Comparison of ENCODE assay signal across 21 mouse cellular contexts in genomic region chr11:101216936-101217335, GRCm38 (mm10). TPM values are rescaled to one million over a fixed set of nuclear protein-coding genes. Genes with fewer than 3 reads are reported as not detected.
"Had no signal": no experiment of that assay in that cellular context is flagged by ENCODE, and none has a peak within 500 bp of the region (broad histone marks: within the 10 kb centered on the region; RNA-seq: fewer than 3 reads in every experiment).

No protein-coding gene starts in this region.

- H3K27ac ChIP-seq: limb, embryonic 12.5 days; limb, embryonic 15.5 days; liver, embryonic 14.5 days; lung, embryonic 15.5 days; midbrain, embryonic 10.5 days; midbrain, embryonic 13.5 days; neural tube, embryonic 13.5 days; stomach, embryonic 15.5 days had no signal

- H3K27me3 ChIP-seq: limb, embryonic 12.5 days; limb, embryonic 15.5 days; lung, embryonic 15.5 days; megakaryocyte, embryonic 14.5 days; midbrain, embryonic 13.5 days; neural tube, embryonic 13.5 days; stomach, embryonic 15.5 days had no signal

- DNase-seq: left cerebral cortex, postnatal 4 days; lung, adult 18-20 months; lung, postnatal 10 days; lung, postnatal 36 days; retina, postnatal 1 day; right cerebral cortex, postnatal 25 days; spleen, adult 18-20 months; thymus, postnatal 25 days had no signal

- H3K4me1 ChIP-seq: limb, embryonic 12.5 days; limb, embryonic 15.5 days; lung, embryonic 15.5 days; midbrain, embryonic 10.5 days; midbrain, embryonic 13.5 days; neural tube, embryonic 13.5 days; stomach, embryonic 15.5 days had no signal

- H3K4me3 ChIP-seq: limb, embryonic 12.5 days; limb, embryonic 15.5 days; lung, embryonic 15.5 days; megakaryocyte, embryonic 14.5 days; midbrain, embryonic 10.5 days; midbrain, embryonic 13.5 days; myocyte; neural tube, embryonic 13.5 days; stomach, embryonic 15.5 days had no signal

RNA-seq across cellular contexts. Expression of gene Ramp2, which starts 28.9 kb away (rescaled TPM):
- total RNA-seq: monocyte, adult 5-6 weeks; neutrophil, adult 5-6 weeks had no signal

RNA-seq across cellular contexts. Expression of gene Ccr10, which starts 41.7 kb away (rescaled TPM):
- total RNA-seq: layer of hippocampus, postnatal 10 days; left cerebral cortex, postnatal 4 days; neutrophil, adult 5-6 weeks had no signal
- polyA plus RNA-seq: limb, embryonic 12.5 days; liver, embryonic 14.5 days had no signal
